Mouse (Mus musculus) forebrain, embryonic 14.5 days (tissue): ENCODE measurements around the gene Tomm22. TPM values are rescaled to one million over a fixed set of nuclear protein-coding genes. Genes with fewer than 3 reads are reported as not detected.

Experiments
- ATAC-seq: fragments of 200-750 bp; cut with Nextera tagmentation; 2 replicates; pipeline ENCODE4 v1.8.0; 2017; ENCODE audit warnings: mild to moderate bottlenecking, moderate library complexity
- DNase-seq: peaks from one replicate; pipeline ENCODE4 v3.0.0-alpha.2; 2015; ENCODE audit warnings: low spot score
- H3K27ac ChIP-seq: fragments of 300-500 bp; sonication (generic); 2 replicates; pipeline ENCODE4 v1.5.1; 2014; ENCODE audit warnings: low read depth, mild to moderate bottlenecking, control low read depth, low read length, moderate library complexity
- H3K27me3 ChIP-seq: fragments of 300-500 bp; sonication (generic); replicated peaks from 2 replicates; pipeline ENCODE4 v1.6.1; 2014; ENCODE audit warnings: low read length, control low read depth, mixed read lengths; ENCODE audit not compliant: control insufficient read depth, insufficient read depth
- H3K36me3 ChIP-seq: fragments of 300-500 bp; sonication (generic); 2 replicates; pipeline ENCODE4 v1.6.1; 2014; ENCODE audit warnings: low read length, control low read depth; ENCODE audit not compliant: control insufficient read depth, insufficient read depth
- H3K4me1 ChIP-seq: fragments of 300-500 bp; sonication (generic); 2 replicates; pipeline ENCODE4 v1.6.1; 2014; ENCODE audit warnings: antibody characterized with exemption, low read length, control low read depth; ENCODE audit not compliant: control insufficient read depth, insufficient read depth
- H3K4me2 ChIP-seq: fragments of 300-500 bp; sonication (generic); 2 replicates; pipeline ENCODE4 v1.6.1; 2014; ENCODE audit warnings: mild to moderate bottlenecking, control low read depth, low read length
- H3K4me3 ChIP-seq: fragments of 300-500 bp; sonication (generic); 2 replicates; pipeline ENCODE4 v1.5.1; 2014; ENCODE audit warnings: low read depth, low read length, control low read depth
- H3K9ac ChIP-seq: fragments of 300-500 bp; sonication (generic); 2 replicates; pipeline ENCODE4 v1.6.1; 2014; ENCODE audit warnings: mild to moderate bottlenecking, low read length, control low read depth, moderate library complexity
- H3K9me3 ChIP-seq: fragments of 300-500 bp; sonication (generic); replicated peaks from 2 replicates; pipeline ENCODE4 v1.6.1; 2016; ENCODE audit warnings: low read length, control low read depth, mixed read lengths; ENCODE audit not compliant: control insufficient read depth
- WGBS: fragments of 180-500 bp; shearing (Covaris S2); extraction: QIAGEN DNeasy Blood & Tissue Kit; methylation state at CpG from one replicate; pipeline ENCODE4 v1.1.7; 2014; 5-methylcytosine and 5-hydroxymethylcytosine counted together
- polyA plus RNA-seq: library from polyadenylated mRNA; unstranded; fragments of >200 nt; fragmentation: Nextera tagmentation; extraction: Ambion mirVana; gene quantifications from 2 replicates; pipeline ENCODE4 v1.2.1, GENCODE M21; 2014

Tomm22 gene
- 299 and 300 TPM in 2 replicates for polyA plus RNA-seq

GRCm38 (mm10) chr15:79670249-79670971, at the start of gene Tomm22:
Gene Tomm22 (plus strand): TSS chr15:79670861.
- peak within 1 kb of the TSS; percentile 74 for H3K9ac ChIP-seq
- 0 out of 2 replicates have a peak, but pooled peaks cover 4% of the 10 kb centered on the region for H3K4me1 ChIP-seq
- H3K4me2 ChIP-seq: peak within 1 kb of the TSS; percentile 72
- H3K9me3 ChIP-seq: no peaks in the 10 kb centered on the region
- ATAC-seq (peak; percentile 98), DNase-seq (peak; percentile 97)
- H3K27ac ChIP-seq: no peak within 1 kb of the TSS
- H3K27me3 ChIP-seq: no peaks in the 10 kb centered on the region
- peak within 1 kb of the TSS; percentile 90 for H3K4me3 ChIP-seq
- 18% methylated on average over 33 of the region's 33 CpGs for WGBS
- H3K36me3 ChIP-seq: peaks cover 58% of the 10 kb centered on the region

- peaks cover 71% of the 10 kb centered on the region for H3K36me3 ChIP-seq
- 80% methylated on average over 2 of the region's 2 CpGs for WGBS
Measured at GRCm38 (mm10) chr15:79630471-79630870, 40.2 kb upstream of the Tomm22 start.

GRCm38 (mm10) chr15:79641135-79641817, 29.4 kb upstream of the Tomm22 start:
- Histone ChIP-seq H3K9me3 (no peaks in the 10 kb centered on the region), H3K9ac (no peak overlapping the region), H3K4me2 (no peak overlapping the region), H3K27me3 (no peaks in the 10 kb centered on the region), H3K4me3 (no peak overlapping the region), H3K27ac (no peak overlapping the region), H3K4me1 (no peaks in the 10 kb centered on the region), H3K36me3 (peaks cover 69% of the 10 kb centered on the region)
- DNase-seq (no peak), ATAC-seq (no peak)
- WGBS: 86% methylated on average over 12 of the region's 12 CpGs

More at GRCm38 (mm10) chr15:79630471-79630870, 40.2 kb upstream of the Tomm22 start:
- Histone ChIP-seq H3K9ac (no peak overlapping the region), H3K4me3 (no peak overlapping the region), H3K9me3 (no peaks in the 10 kb centered on the region), H3K27me3 (no peaks in the 10 kb centered on the region), H3K4me2 (no peak overlapping the region), H3K27ac (no peak overlapping the region), H3K4me1 (no peaks in the 10 kb centered on the region)
- no peak for DNase-seq
- ATAC-seq: no peak

GRCm38 (mm10) chr15:79645483-79645882, 25.2 kb upstream of the Tomm22 start:
- Histone ChIP-seq H3K9ac (no peak overlapping the region), H3K4me3 (no peak overlapping the region), H3K4me2 (no peak overlapping the region), H3K36me3 (peaks cover 62% of the 10 kb centered on the region), H3K4me1 (no peaks in the 10 kb centered on the region), H3K9me3 (no peaks in the 10 kb centered on the region), H3K27me3 (no peaks in the 10 kb centered on the region), H3K27ac (no peak overlapping the region)
- no peak for ATAC-seq
- DNase-seq: no peak
- WGBS: 85% methylated on average over 2 of the region's 2 CpGs

- no peaks in the 10 kb centered on the region for H3K9me3 ChIP-seq
- no peak overlapping the region for H3K27ac ChIP-seq
- ATAC-seq: no peak
- WGBS: 90% methylated on average over 12 of the region's 12 CpGs
- no peak for DNase-seq
- no peaks in the 10 kb centered on the region for H3K27me3 ChIP-seq
- H3K4me2 ChIP-seq: no peak overlapping the region
- no peak overlapping the region for H3K4me3 ChIP-seq
- H3K9ac ChIP-seq: no peak overlapping the region
- H3K36me3 ChIP-seq: peaks cover 45% of the 10 kb centered on the region
- H3K4me1 ChIP-seq: no peaks in the 10 kb centered on the region
Measured at GRCm38 (mm10) chr15:79648130-79648529, 22.5 kb upstream of the Tomm22 start.

GRCm38 (mm10) chr15:79650569-79650968, 20.1 kb upstream of the Tomm22 start:
- Histone ChIP-seq H3K4me2 (no peak overlapping the region), H3K4me1 (no peaks in the 10 kb centered on the region), H3K4me3 (no peak overlapping the region), H3K36me3 (peaks cover 33% of the 10 kb centered on the region), H3K27ac (no peak overlapping the region), H3K9ac (no peak overlapping the region), H3K27me3 (no peaks in the 10 kb centered on the region), H3K9me3 (no peaks in the 10 kb centered on the region)
- no peak for ATAC-seq
- DNase-seq: peak; percentile 43

- ATAC-seq: no peak
- 71% methylated on average over 4 of the region's 4 CpGs for WGBS
Measured at GRCm38 (mm10) chr15:79651481-79651880, 19.2 kb upstream of the Tomm22 start.

GRCm38 (mm10) chr15:79656451-79656850, 14.2 kb upstream of the Tomm22 start:
- ATAC-seq: no peak
- Histone ChIP-seq H3K27me3 (no peaks in the 10 kb centered on the region), H3K9ac (no peak overlapping the region), H3K27ac (no peak overlapping the region), H3K36me3 (0 out of 2 replicates have a peak, but pooled peaks cover 8% of the 10 kb centered on the region), H3K4me1 (peaks cover 5% of the 10 kb centered on the region; the same call in 1 of the 2 replicates), H3K9me3 (no peaks in the 10 kb centered on the region), H3K4me2 (no peak overlapping the region), H3K4me3 (no peak overlapping the region)
- no peak for DNase-seq
- 90% methylated on average over 14 of the region's 14 CpGs for WGBS

More at GRCm38 (mm10) chr15:79651481-79651880, 19.2 kb upstream of the Tomm22 start:
- H3K27ac ChIP-seq: no peak overlapping the region
- H3K4me3 ChIP-seq: no peak overlapping the region
- no peaks in the 10 kb centered on the region for H3K4me1 ChIP-seq
- no peak for DNase-seq
- no peaks in the 10 kb centered on the region for H3K9me3 ChIP-seq
- H3K9ac ChIP-seq: no peak overlapping the region
- peaks cover 31% of the 10 kb centered on the region for H3K36me3 ChIP-seq
- no peaks in the 10 kb centered on the region for H3K27me3 ChIP-seq
- no peak overlapping the region for H3K4me2 ChIP-seq
